Mouse (Mus musculus) mesoderm, embryonic 11.5 days (tissue): Measurements from ENCODE around the gene Gm10234.

Experiments used
- DNase-seq: peaks from one replicate; pipeline ENCODE4 v3.0.0-alpha.2; 2012; ENCODE audit warnings: low read depth, low spot score

Gene Gm10234

GRCm38 (mm10) chr6:95321812-95322211 lies at the start of gene Gm10234:
TSS of gene Gm10234 (plus strand) at chr6:95322112.
- no peak for DNase-seq

- DNase-seq: no peak
These were observed 44.3 kb upstream of the Gm10234 start for GRCm38 (mm10) chr6:95277633-95278032.

- no peak for DNase-seq
These were observed 25.9 kb upstream of the Gm10234 start for GRCm38 (mm10) chr6:95296025-95296424.

GRCm38 (mm10) chr6:95298387-95298786 lies 23.5 kb upstream of the Gm10234 start:
- DNase-seq: no peak

GRCm38 (mm10) chr6:95300658-95301057 lies 21.3 kb upstream of the Gm10234 start:
- DNase-seq: no peak

GRCm38 (mm10) chr6:95331191-95331590 lies 9.3 kb downstream of the Gm10234 start:
- no peak for DNase-seq

GRCm38 (mm10) chr6:95334781-95335180 lies 12.9 kb downstream of the Gm10234 start:
- no peak for DNase-seq

GRCm38 (mm10) chr6:95349378-95349777 lies 27.5 kb downstream of the Gm10234 start:
- DNase-seq: no peak

GRCm38 (mm10) chr6:95353043-95353442 lies 31.1 kb downstream of the Gm10234 start:
- no peak for DNase-seq

GRCm38 (mm10) chr6:95353886-95354285 lies 32.0 kb downstream of the Gm10234 start:
- DNase-seq: no peak

GRCm38 (mm10) chr6:95360084-95360483 lies 38.2 kb downstream of the Gm10234 start:
- no peak for DNase-seq

GRCm38 (mm10) chr6:95362707-95363106 lies 40.8 kb downstream of the Gm10234 start:
- no peak for DNase-seq

GRCm38 (mm10) chr6:95371811-95372210 lies 49.9 kb downstream of the Gm10234 start:
- no peak for DNase-seq
